Mouse (Mus musculus) small intestine, adult 2 months (tissue): ENCODE measurements at regions not wholly inside any gene's neighbourhood (a gene's known extent, or its start where the extent isn't known, plus 50 kb on each side); places are given as distances from the start of the nearest gene placed in this dataset.

Experiments used
- CTCF ChIP-seq: fragments of 200-500 bp; IDR thresholded peaks from 2 replicates; pipeline ENCODE4 v1.5.1; 2012; ENCODE audit warnings: low read depth, mild to moderate bottlenecking, control low read depth, inconsistent platforms, low read length, moderate library complexity, mixed read lengths; ENCODE audit not compliant: insufficient replicate concordance, insufficient read length; ENCODE audit errors: extremely low read depth
- POLR2A ChIP-seq: fragments of 200-500 bp; IDR thresholded peaks from 2 replicates; pipeline ENCODE4 v1.6.1; 2012; ENCODE audit warnings: low read depth, mild to moderate bottlenecking, control low read depth, inconsistent platforms, low read length, moderate library complexity

GRCm38 (mm10) chr6:67170674-67170946 lies 67.4 kb upstream of the Serbp1 start:
- TF ChIP-seq CTCF, result no peak
- no peak for TF ChIP-seq POLR2A
